Mouse (Mus musculus) kidney, embryonic 14.5 days (tissue): ENCODE measurements around the gene Olfr1418. TPM values are rescaled to one million over a fixed set of nuclear protein-coding genes. Genes with fewer than 3 reads are reported as not detected.

ENCODE experiments used
- ATAC-seq: fragments of 200-750 bp; cut with Nextera tagmentation; 2 replicates; pipeline ENCODE4 v1.8.0; 2017; ENCODE audit warnings: moderate number of reproducible peaks, mild to moderate bottlenecking, moderate TSS enrichment, moderate library complexity; ENCODE audit not compliant: low FRiP score, low TSS enrichment
- H3K27ac ChIP-seq: fragments of 300-500 bp; sonication (generic); 2 replicates; pipeline ENCODE4 v1.5.1; 2014; ENCODE audit warnings: low read depth, mild to moderate bottlenecking, low read length, moderate library complexity, mixed read lengths
- H3K27me3 ChIP-seq: fragments of 300-500 bp; sonication (generic); 2 replicates; pipeline ENCODE4 v1.6.1; 2014; ENCODE audit warnings: mild to moderate bottlenecking, low read length; ENCODE audit not compliant: control insufficient read depth, insufficient read depth
- H3K36me3 ChIP-seq: fragments of 300-500 bp; sonication (generic); 2 replicates; pipeline ENCODE4 v1.6.1; 2014; ENCODE audit warnings: low read length, mixed read lengths; ENCODE audit not compliant: control insufficient read depth, insufficient read depth
- H3K4me1 ChIP-seq: fragments of 300-500 bp; sonication (generic); 2 replicates; pipeline ENCODE4 v1.6.1; 2014; ENCODE audit warnings: low read length, mixed read lengths; ENCODE audit not compliant: control insufficient read depth, insufficient read depth
- H3K4me2 ChIP-seq: fragments of 300-500 bp; sonication (generic); replicated peaks from 2 replicates; pipeline ENCODE4 v1.6.1; 2014; ENCODE audit warnings: low read depth, mild to moderate bottlenecking, low read length
- H3K4me3 ChIP-seq: fragments of 300-500 bp; sonication (generic); 2 replicates; pipeline ENCODE4 v1.5.1; 2014; ENCODE audit warnings: mild to moderate bottlenecking, low read length
- H3K9ac ChIP-seq: fragments of 300-500 bp; sonication (generic); 2 replicates; pipeline ENCODE4 v1.6.1; 2014; ENCODE audit warnings: low read depth, mild to moderate bottlenecking, low read length, moderate library complexity
- H3K9me3 ChIP-seq: fragments of 300-500 bp; sonication (generic); 2 replicates; pipeline ENCODE4 v1.6.1; 2016; ENCODE audit warnings: low read length; ENCODE audit not compliant: control insufficient read depth
- WGBS: fragments of 180-500 bp; shearing (Covaris S2); extraction: QIAGEN DNeasy Blood & Tissue Kit; methylation state at CpG from one replicate; pipeline ENCODE4 v1.1.7; 2014; 5-methylcytosine and 5-hydroxymethylcytosine counted together
- polyA plus RNA-seq: library from polyadenylated mRNA; unstranded; fragments of >200 nt; fragmentation: Nextera tagmentation; extraction: Ambion mirVana; gene quantifications from 2 replicates; pipeline ENCODE4 v1.2.1, GENCODE M21; 2014

Gene Olfr1418
- polyA plus RNA-seq, 1 experiment from 2014 or later: not detected

- Histone ChIP-seq H3K9ac (no peak overlapping the region), H3K4me2 (no peak overlapping the region), H3K36me3 (no peaks in the 10 kb centered on the region), H3K27ac (no peak overlapping the region), H3K27me3 (no peaks in the 10 kb centered on the region), H3K4me1 (no peaks in the 10 kb centered on the region), H3K4me3 (no peak overlapping the region), H3K9me3 (no peaks in the 10 kb centered on the region)
- WGBS: 50% methylated on average over 1 of the region's 1 CpGs
- ATAC-seq: no peak
Observed at GRCm38 (mm10) chr19:11804423-11804822, 56.4 kb downstream of the Olfr1418 start.

Other genes with a start within 250 kb of the Olfr1418 start
- gene Ms4a2, start 237.3 kb downstream of the Olfr1418 start, polyA plus RNA-seq: 1.1 and 1.6 TPM in 2 replicates
- gene Ms4a3, start 220.2 kb downstream of the Olfr1418 start, polyA plus RNA-seq: not detected in 2 replicates
- not detected in 2 replicates for gene Oosp2, start 200.5 kb downstream of the Olfr1418 start, polyA plus RNA-seq
- not detected in 2 replicates for gene Oosp1, start 169.9 kb downstream of the Olfr1418 start, polyA plus RNA-seq
- gene Oosp3, start 164.0 kb downstream of the Olfr1418 start, polyA plus RNA-seq: not detected in 2 replicates
- not detected in 2 replicates for gene Gif, start 113.5 kb downstream of the Olfr1418 start, polyA plus RNA-seq
- 59.8 and 64.9 TPM in 2 replicates for gene Mrpl16, start 90.7 kb downstream of the Olfr1418 start, polyA plus RNA-seq
- 19.8 and 20.9 TPM in 2 replicates for gene Stx3, start 41.7 kb downstream of the Olfr1418 start, polyA plus RNA-seq
- gene Olfr1417, start 21.8 kb downstream of the Olfr1418 start, polyA plus RNA-seq: 0.12 TPM in 1 of 2 replicates, not detected in the other
- not detected in 2 replicates for gene Olfr1419, start 14.0 kb upstream of the Olfr1418 start, polyA plus RNA-seq
- 0.13 and 0.24 TPM in 2 replicates for gene Olfr1420, start 25.5 kb upstream of the Olfr1418 start, polyA plus RNA-seq
- gene Patl1, start 51.3 kb upstream of the Olfr1418 start, polyA plus RNA-seq: 15.8 and 23.6 TPM in 2 replicates
- gene Osbp, start 104.9 kb upstream of the Olfr1418 start, polyA plus RNA-seq: 7.5 and 9.4 TPM in 2 replicates
- not detected in 2 replicates for gene Olfr1423, start 180.3 kb upstream of the Olfr1418 start, polyA plus RNA-seq
- gene Olfr1424, start 201.6 kb upstream of the Olfr1418 start, polyA plus RNA-seq: not detected in 2 replicates
- gene Olfr1425, start 216.7 kb upstream of the Olfr1418 start, polyA plus RNA-seq: not detected in 2 replicates
- not detected in 2 replicates for gene Olfr1426, start 230.9 kb upstream of the Olfr1418 start, polyA plus RNA-seq
- not detected in 2 replicates for gene Olfr1427, start 242.3 kb upstream of the Olfr1418 start, polyA plus RNA-seq